Mouse (Mus musculus) hindbrain, embryonic 14.5 days (tissue): ENCODE measurements around the gene Lrrc36. TPM values are rescaled to one million over a fixed set of nuclear protein-coding genes. Genes with fewer than 3 reads are reported as not detected.

Experiments used
- ATAC-seq: fragments of 200-750 bp; cut with Nextera tagmentation; 2 replicates; pipeline ENCODE4 v1.8.0; 2017; ENCODE audit warnings: moderate number of reproducible peaks, mild to moderate bottlenecking, moderate TSS enrichment, moderate library complexity; ENCODE audit not compliant: low FRiP score
- DNase-seq: peaks from one replicate; pipeline ENCODE4 v3.0.0-alpha.2; 2015; ENCODE audit warnings: low spot score
- H3K27ac ChIP-seq: fragments of 300-500 bp; sonication (generic); 2 replicates; pipeline ENCODE4 v1.5.1; 2014; ENCODE audit warnings: mild to moderate bottlenecking, moderate library complexity
- H3K27me3 ChIP-seq: fragments of 300-500 bp; sonication (generic); 2 replicates; pipeline ENCODE4 v1.6.1; 2014; ENCODE audit warnings: mild to moderate bottlenecking, low read length, mixed read lengths; ENCODE audit not compliant: control insufficient read depth, insufficient read depth
- H3K36me3 ChIP-seq: fragments of 300-500 bp; sonication (generic); replicated peaks from 2 replicates; pipeline ENCODE4 v1.6.1; 2014; ENCODE audit not compliant: control insufficient read depth, insufficient read depth
- H3K4me1 ChIP-seq: fragments of 300-500 bp; sonication (generic); replicated peaks from 2 replicates; pipeline ENCODE4 v1.6.1; 2014; ENCODE audit warnings: antibody characterized with exemption, low read length, mixed read lengths; ENCODE audit not compliant: control insufficient read depth, insufficient read depth
- H3K4me2 ChIP-seq: fragments of 300-500 bp; sonication (generic); replicated peaks from 2 replicates; pipeline ENCODE4 v1.6.1; 2014; ENCODE audit warnings: mild to moderate bottlenecking, moderate library complexity
- H3K4me3 ChIP-seq: fragments of 300-500 bp; sonication (generic); replicated peaks from 2 replicates; pipeline ENCODE4 v1.5.1; 2014; ENCODE audit warnings: mild to moderate bottlenecking, low read length
- H3K9ac ChIP-seq: fragments of 300-500 bp; sonication (generic); 2 replicates; pipeline ENCODE4 v1.6.1; 2014
- H3K9me3 ChIP-seq: fragments of 300-500 bp; sonication (generic); 2 replicates; pipeline ENCODE4 v1.6.1; 2016; ENCODE audit warnings: low read length; ENCODE audit not compliant: control insufficient read depth
- WGBS: fragments of 180-500 bp; shearing (Covaris S2); extraction: QIAGEN DNeasy Blood & Tissue Kit; methylation state at CpG from one replicate; pipeline ENCODE4 v1.1.7; 2014; 5-methylcytosine and 5-hydroxymethylcytosine counted together
- polyA plus RNA-seq: library from polyadenylated mRNA; unstranded; fragments of >200 nt; fragmentation: Nextera tagmentation; extraction: Ambion mirVana; gene quantifications from 2 replicates; pipeline ENCODE4 v1.2.1, GENCODE M21; 2014

The Lrrc36 gene
- polyA plus RNA-seq, 1 experiment from 2014 or later: 0.44 TPM

DNA sequence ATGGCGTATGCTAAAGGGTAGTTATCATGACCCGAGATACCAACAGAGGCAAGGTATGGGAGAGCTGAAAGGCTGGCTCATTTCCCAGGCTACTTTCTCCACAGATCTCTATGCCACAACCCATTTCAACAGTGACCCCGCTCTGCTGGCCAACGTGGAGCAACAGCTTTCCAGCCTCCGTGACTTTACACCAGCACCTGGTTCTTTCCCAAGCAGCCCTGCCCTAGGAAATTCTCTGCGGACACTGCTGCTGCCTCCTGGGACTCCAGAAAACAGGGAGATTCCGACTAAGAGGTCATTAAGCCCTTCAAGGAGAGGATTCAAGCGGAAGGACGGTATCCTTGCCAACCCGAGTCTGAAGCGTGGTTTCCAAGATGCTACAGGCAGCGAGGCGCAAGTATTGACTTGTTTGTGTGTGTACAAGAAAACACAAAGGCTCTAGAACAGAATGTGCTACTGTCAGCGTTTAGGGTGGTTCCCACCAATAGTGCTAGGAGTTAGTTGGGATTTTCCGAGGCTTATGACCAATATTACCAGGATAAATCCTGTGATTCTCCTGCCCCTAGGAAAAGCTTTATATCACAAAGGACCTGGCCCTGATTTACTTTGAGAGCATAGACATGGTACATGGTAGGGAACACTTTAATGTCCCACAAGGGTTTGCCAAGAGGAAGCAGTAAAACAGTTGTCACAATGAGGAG, 38.7 kb downstream of the Lrrc36 start:
- H3K4me2 ChIP-seq: no peak overlapping the region
- no peak overlapping the region for H3K4me3 ChIP-seq
- no peaks in the 10 kb centered on the region for H3K36me3 ChIP-seq
- no peaks in the 10 kb centered on the region for H3K27me3 ChIP-seq
- 42% methylated on average over 15 of the region's 15 CpGs for WGBS
- no peak overlapping the region for H3K9ac ChIP-seq
- ATAC-seq: no peak
- H3K9me3 ChIP-seq: no peaks in the 10 kb centered on the region
- no peak overlapping the region for H3K27ac ChIP-seq
- H3K4me1 ChIP-seq: peaks cover 9% of the 10 kb centered on the region; the same call in 1 of the 2 replicates
- DNase-seq: no peak

DNA sequence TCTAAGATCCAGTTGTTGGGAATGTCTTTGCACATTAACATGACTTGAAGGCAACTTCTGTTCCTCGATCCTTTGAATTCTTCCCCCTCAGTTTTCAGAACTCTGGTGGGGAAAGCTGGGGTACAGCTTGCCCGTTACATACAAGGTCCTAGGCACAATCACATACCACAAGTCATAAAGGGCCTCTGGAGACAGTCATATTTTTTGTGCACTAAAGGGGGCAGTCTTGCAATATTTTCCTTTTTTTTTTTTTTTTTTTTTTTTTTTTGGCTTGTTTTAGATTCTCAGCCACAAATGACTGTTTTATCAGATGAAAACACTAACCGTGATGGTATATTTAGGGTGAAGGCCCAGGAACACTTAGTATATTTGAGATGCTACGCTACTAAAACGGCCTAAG, 39.9 kb downstream of the Lrrc36 start:
- peaks cover 9% of the 10 kb centered on the region; the same call in 1 of the 2 replicates for H3K4me1 ChIP-seq
- no peak overlapping the region for H3K9ac ChIP-seq
- ATAC-seq: no peak
- no peaks in the 10 kb centered on the region for H3K36me3 ChIP-seq
- DNase-seq: no peak
- no peaks in the 10 kb centered on the region for H3K9me3 ChIP-seq
- no peaks in the 10 kb centered on the region for H3K27me3 ChIP-seq
- no peak overlapping the region for H3K4me2 ChIP-seq
- no peak overlapping the region for H3K4me3 ChIP-seq
- WGBS: 80% methylated on average over 5 of the region's 5 CpGs
- no peak overlapping the region for H3K27ac ChIP-seq

DNA sequence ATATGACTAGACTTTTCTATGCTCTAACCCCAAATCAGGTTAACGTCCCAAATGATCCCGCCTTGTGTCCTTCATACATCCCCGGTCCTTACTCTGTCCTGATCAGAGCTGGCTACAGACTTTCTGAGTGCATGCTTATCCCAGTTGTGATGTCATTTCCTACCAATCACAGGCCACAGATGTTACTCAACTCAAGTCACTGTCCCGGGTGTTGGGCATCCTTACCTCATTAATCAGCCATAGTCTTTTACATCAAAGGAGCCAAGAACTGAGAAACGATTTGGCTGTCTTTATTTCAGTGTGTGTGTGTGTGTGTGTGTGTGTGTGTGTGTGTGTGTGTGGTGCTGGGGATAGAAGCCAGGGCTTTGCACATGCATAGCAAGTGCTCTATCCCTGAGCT, 40.7 kb downstream of the Lrrc36 start:
- Histone ChIP-seq H3K4me3 (no peak overlapping the region), H3K9me3 (no peaks in the 10 kb centered on the region), H3K4me2 (no peak overlapping the region), H3K27me3 (no peaks in the 10 kb centered on the region), H3K4me1 (peaks cover 9% of the 10 kb centered on the region; the same call in 1 of the 2 replicates), H3K9ac (no peak overlapping the region), H3K27ac (no peak overlapping the region), H3K36me3 (no peaks in the 10 kb centered on the region)
- 59% methylated on average over 5 of the region's 5 CpGs for WGBS
- ATAC-seq: no peak
- DNase-seq: no peak

DNA sequence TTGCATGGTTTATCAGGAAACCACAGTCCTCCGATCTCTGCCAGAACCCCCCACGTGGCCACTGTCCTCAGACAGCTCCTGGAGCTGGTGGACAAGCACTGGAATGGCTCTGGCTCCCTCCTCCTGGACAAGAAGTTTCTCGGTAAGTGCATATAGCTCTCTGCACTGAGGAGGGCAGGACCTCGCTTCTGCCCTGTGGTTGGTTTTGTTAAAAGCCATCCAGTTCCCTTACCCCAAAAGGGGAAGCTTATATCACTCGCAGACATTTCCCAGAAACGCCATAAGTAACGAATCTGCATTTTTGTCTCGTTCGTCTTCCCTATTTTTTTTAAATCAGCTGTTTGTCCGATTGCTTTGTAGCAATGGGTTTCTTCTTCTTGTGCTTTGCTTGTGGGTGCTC, 41.8 kb downstream of the Lrrc36 start:
- Histone ChIP-seq H3K4me1 (peaks cover 9% of the 10 kb centered on the region; the same call in 1 of the 2 replicates), H3K36me3 (no peaks in the 10 kb centered on the region), H3K4me3 (no peak overlapping the region), H3K9ac (no peak overlapping the region), H3K27me3 (no peaks in the 10 kb centered on the region), H3K4me2 (no peak overlapping the region), H3K27ac (no peak overlapping the region), H3K9me3 (no peaks in the 10 kb centered on the region)
- ATAC-seq: no peak
- no peak for DNase-seq
- 67% methylated on average over 10 of the region's 10 CpGs for WGBS

DNA sequence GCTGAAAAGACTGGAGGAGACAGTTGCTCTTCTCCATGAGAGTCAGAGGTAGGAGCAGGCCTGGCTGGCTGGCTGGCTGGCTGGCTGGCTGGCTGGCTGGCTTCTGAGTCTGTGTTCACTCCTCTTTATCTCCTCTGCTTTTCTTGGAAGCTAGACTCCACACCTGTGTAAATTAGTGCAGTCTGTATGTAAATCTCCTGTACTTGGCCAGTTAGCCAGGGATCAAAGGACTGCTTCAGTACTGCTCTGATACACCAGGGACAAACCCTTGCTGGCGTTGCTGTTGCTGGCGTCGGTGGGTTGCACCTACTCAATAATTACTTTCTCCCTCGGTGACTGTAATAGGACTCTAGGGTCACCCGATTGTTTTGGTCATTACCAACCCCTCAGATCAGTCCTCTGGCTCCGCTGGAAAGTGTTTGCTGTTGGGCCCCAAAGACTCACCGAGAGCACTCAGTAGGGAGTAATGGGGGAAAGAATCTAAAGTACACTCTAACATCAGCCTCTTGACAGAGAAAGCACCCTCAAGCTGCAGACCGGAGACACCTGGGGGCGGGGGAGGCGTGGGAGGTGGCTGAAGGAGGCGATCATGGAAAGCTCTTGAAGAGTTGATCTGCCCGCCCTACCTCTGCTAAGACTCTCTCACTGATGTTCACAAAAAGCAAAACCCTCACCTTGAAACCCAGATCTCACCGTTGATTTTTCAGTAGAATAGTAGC, 47.9 kb downstream of the Lrrc36 start:
- no peak overlapping the region for H3K4me2 ChIP-seq
- H3K4me3 ChIP-seq: no peak overlapping the region
- no peak overlapping the region for H3K27ac ChIP-seq
- no peaks in the 10 kb centered on the region for H3K36me3 ChIP-seq
- H3K9me3 ChIP-seq: no peaks in the 10 kb centered on the region
- no peak for ATAC-seq
- H3K27me3 ChIP-seq: no peaks in the 10 kb centered on the region
- DNase-seq: no peak
- WGBS: 71% methylated on average over 13 of the region's 13 CpGs
- H3K4me1 ChIP-seq: peaks cover 13% of the 10 kb centered on the region; the same call in 1 of the 2 replicates
- no peak overlapping the region for H3K9ac ChIP-seq

DNA sequence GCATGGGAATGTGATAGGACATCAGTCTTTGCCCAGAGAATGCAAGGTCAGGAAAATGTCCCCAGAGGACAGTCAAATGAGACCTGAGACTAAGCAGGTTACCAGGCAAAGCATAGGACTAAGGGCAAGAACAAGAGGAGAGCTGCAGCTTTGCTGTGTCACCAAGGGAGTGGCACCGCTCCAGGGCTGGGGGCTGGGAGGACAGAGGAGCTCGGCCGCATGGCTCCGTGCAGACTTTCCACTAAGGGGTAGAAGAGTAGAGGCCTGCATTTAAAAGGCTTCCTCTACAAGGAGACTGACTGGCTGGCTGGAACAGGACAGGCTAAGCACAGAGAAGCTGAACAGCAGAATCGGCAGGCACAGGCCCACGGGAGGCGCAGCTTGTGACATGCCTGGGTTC, 51.2 kb downstream of the Lrrc36 start:
- H3K9me3 ChIP-seq: no peaks in the 10 kb centered on the region
- ATAC-seq (no peak), DNase-seq (no peak)
- peaks cover 12% of the 10 kb centered on the region for H3K36me3 ChIP-seq
- peaks cover 37% of the 10 kb centered on the region for H3K4me1 ChIP-seq
- no peaks in the 10 kb centered on the region for H3K27me3 ChIP-seq
- H3K27ac ChIP-seq: no peak overlapping the region
- no peak overlapping the region for H3K4me2 ChIP-seq
- no peak overlapping the region for H3K9ac ChIP-seq
- WGBS: 62% methylated on average over 7 of the region's 7 CpGs
- no peak overlapping the region for H3K4me3 ChIP-seq

DNA sequence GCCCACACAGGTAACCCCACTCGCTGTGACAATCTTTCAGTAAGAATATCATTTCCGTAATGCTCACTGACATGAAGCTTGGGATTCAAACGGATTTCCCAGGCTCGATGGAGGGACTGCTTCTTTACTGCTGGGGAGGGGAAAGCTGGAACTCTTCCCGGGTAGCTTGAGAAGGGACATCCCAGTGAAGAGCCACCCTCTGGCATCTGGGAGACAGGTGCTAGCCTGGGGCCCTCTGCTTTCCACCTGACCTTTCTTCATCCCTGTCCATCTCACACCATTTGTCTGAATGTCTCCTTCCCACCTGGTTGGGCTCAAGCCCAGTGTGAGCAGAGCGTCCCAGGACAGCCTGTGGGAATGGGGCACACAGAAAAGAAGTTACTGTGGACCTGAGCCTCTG, 52.9 kb downstream of the Lrrc36 start:
- no peak overlapping the region for H3K4me2 ChIP-seq
- H3K36me3 ChIP-seq: peaks cover 12% of the 10 kb centered on the region
- DNase-seq (no peak), ATAC-seq (no peak)
- WGBS: 76% methylated on average over 6 of the region's 6 CpGs
- no peaks in the 10 kb centered on the region for H3K27me3 ChIP-seq
- no peaks in the 10 kb centered on the region for H3K9me3 ChIP-seq
- peak overlapping the region; percentile 79 for H3K27ac ChIP-seq
- H3K4me3 ChIP-seq: no peak overlapping the region
- H3K4me1 ChIP-seq: peaks cover 52% of the 10 kb centered on the region
- no peak overlapping the region for H3K9ac ChIP-seq

DNA sequence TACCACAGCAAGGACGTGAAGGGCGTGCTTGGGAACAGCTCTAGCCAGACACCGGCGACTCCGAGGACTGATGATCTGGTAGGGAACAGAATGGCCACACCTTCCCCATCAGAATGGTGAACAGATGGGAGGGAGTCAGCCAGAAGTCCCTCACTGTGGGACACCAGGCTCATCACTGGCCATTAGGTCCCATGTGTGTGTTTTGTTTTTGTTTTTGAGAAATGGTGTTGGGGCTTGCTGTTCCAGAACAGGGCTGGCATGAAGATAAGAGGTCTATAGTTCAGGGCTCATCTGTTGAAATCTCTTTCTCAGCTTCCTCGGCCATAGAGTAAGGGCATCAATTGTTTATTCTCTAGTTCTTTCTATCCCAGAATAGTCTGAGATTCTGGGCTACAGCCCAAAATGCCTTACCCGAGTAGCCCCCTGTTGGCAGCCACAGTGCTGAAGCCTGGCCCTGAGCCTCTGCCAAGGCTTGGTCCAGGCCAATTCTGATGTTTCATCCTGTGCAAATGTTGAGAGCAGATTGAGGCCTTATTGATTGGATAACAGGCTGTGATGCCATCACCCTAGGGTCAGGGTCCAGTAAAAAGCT, 53.4 kb downstream of the Lrrc36 start:
- H3K27ac ChIP-seq: peak overlapping the region; percentile 79
- H3K36me3 ChIP-seq: peaks cover 12% of the 10 kb centered on the region
- peak; percentile 74 for DNase-seq
- no peaks in the 10 kb centered on the region for H3K27me3 ChIP-seq
- no peak overlapping the region for H3K4me3 ChIP-seq
- WGBS: 62% methylated on average over 7 of the region's 7 CpGs
- ATAC-seq: no peak
- no peak overlapping the region for H3K4me2 ChIP-seq
- H3K4me1 ChIP-seq: peaks cover 52% of the 10 kb centered on the region
- no peak overlapping the region for H3K9ac ChIP-seq
- H3K9me3 ChIP-seq: no peaks in the 10 kb centered on the region

DNA sequence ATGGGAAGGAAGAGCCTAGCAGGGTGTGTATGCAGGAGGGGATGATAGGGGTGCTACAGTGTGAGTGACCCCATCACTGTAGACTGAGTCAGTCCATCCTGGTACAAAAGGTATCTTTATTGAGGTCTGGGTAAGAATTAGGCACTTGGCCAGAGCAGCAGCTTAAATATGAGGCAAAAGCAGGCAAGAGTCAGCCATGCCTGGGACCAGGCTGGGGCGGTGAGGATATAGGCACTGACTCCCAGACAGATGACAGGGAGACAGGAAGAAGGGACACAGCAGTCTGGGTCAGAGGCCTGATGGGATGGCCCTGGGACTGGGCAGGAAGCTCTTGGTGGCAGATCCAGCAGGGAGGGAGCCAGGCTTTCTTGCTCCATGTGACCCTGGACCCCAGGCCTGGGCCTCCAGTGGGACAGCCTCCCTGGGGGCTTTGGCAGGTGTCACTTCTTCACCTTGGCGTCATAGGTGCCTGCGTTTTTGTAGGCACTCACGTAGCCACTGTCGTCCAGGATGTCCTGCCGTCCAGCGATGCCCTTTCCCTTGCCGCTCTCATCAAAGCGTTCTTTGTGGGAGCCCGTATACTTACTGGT, 54.1 kb downstream of the Lrrc36 start:
- ATAC-seq (no peak), DNase-seq (no peak)
- no peaks in the 10 kb centered on the region for H3K9me3 ChIP-seq
- no peak overlapping the region for H3K9ac ChIP-seq
- H3K36me3 ChIP-seq: peaks cover 12% of the 10 kb centered on the region
- H3K27ac ChIP-seq: peak overlapping the region; percentile 79
- WGBS: 94% methylated on average over 10 of the region's 10 CpGs
- H3K4me3 ChIP-seq: no peak overlapping the region
- no peaks in the 10 kb centered on the region for H3K27me3 ChIP-seq
- H3K4me2 ChIP-seq: no peak overlapping the region
- H3K4me1 ChIP-seq: peaks cover 52% of the 10 kb centered on the region
